Mouse (Mus musculus): Measurements from ENCODE around the gene Larp4b.
"Not testable (repeated sequence)": the region's sequence is repeated elsewhere in the genome, so short reads cannot be mapped to it uniquely, and the experiment has no call there.

Gene Larp4b

GRCm38 (mm10) chr13:9093316-9094155 lies at the start of gene Larp4b:
Gene Larp4b, plus strand, starts transcription at chr13:9093881.
- peak; percentile 90 for DNase-seq (ENCODE audit: low spot score)

GRCm38 (mm10) chr13:9044731-9045130 lies 49.0 kb upstream of the Larp4b start:
- DNase-seq (ENCODE audit: low spot score), result no peak

- not testable (repeated sequence) for DNase-seq (ENCODE audit: low spot score)
These were observed 41.5 kb upstream of the Larp4b start for GRCm38 (mm10) chr13:9052049-9052691.

GRCm38 (mm10) chr13:9057277-9057676 lies 36.4 kb upstream of the Larp4b start:
- DNase-seq (ENCODE audit: low spot score), result no peak

- DNase-seq (ENCODE audit: low spot score), result no peak
These were observed 35.0 kb upstream of the Larp4b start for GRCm38 (mm10) chr13:9058706-9059105.

- DNase-seq (ENCODE audit: low spot score), result no peak
These were observed 32.3 kb upstream of the Larp4b start for GRCm38 (mm10) chr13:9061394-9061793.

GRCm38 (mm10) chr13:9064196-9064595 lies 29.5 kb upstream of the Larp4b start:
- DNase-seq (ENCODE audit: low spot score), result no peak

GRCm38 (mm10) chr13:9066107-9066506 lies 27.6 kb upstream of the Larp4b start:
- peak; percentile 17 for DNase-seq (ENCODE audit: low spot score)

- no peak for DNase-seq (ENCODE audit: low spot score)
These were observed 22.7 kb upstream of the Larp4b start for GRCm38 (mm10) chr13:9071008-9071407.

- no peak for DNase-seq (ENCODE audit: low spot score)
These were observed 19.9 kb upstream of the Larp4b start for GRCm38 (mm10) chr13:9073818-9074217.

- no peak for DNase-seq (ENCODE audit: low spot score)
These were observed 17.7 kb upstream of the Larp4b start for GRCm38 (mm10) chr13:9075825-9076592.

GRCm38 (mm10) chr13:9082128-9082883 lies 11.4 kb upstream of the Larp4b start:
- DNase-seq (ENCODE audit: low spot score), result no peak

- no peak for DNase-seq (ENCODE audit: low spot score)
These were observed 702 bp downstream of the Larp4b start for GRCm38 (mm10) chr13:9094186-9094980.

- DNase-seq (ENCODE audit: low spot score), result no peak
These were observed 5.6 kb downstream of the Larp4b start for GRCm38 (mm10) chr13:9099289-9099688.

GRCm38 (mm10) chr13:9100517-9100916 lies 6.8 kb downstream of the Larp4b start:
- no peak for DNase-seq (ENCODE audit: low spot score)

- no peak for DNase-seq (ENCODE audit: low spot score)
These were observed 12.6 kb downstream of the Larp4b start for GRCm38 (mm10) chr13:9106246-9106645.

- DNase-seq (ENCODE audit: low spot score), result no peak
These were observed 13.5 kb downstream of the Larp4b start for GRCm38 (mm10) chr13:9106992-9107858.

- no peak for DNase-seq (ENCODE audit: low spot score)
These were observed 20.1 kb downstream of the Larp4b start for GRCm38 (mm10) chr13:9113735-9114134.

GRCm38 (mm10) chr13:9120835-9121542 lies 27.3 kb downstream of the Larp4b start:
- DNase-seq (ENCODE audit: low spot score), result no peak
